Mouse (Mus musculus): ENCODE measurements at regions not wholly inside any gene's neighbourhood (a gene's known extent, or its start where the extent isn't known, plus 50 kb on each side); places are given as distances from the start of the nearest gene placed in this dataset.

- no peak overlapping the region for H3K4me3 ChIP-seq (ENCODE audit: insufficient read depth, low read length)
- no peak overlapping the region for H3K27ac ChIP-seq (ENCODE audit: insufficient read depth, low read length)
- TF ChIP-seq POLR2A (IDR thresholded peaks at IDR 0.05; ENCODE audit: low read depth, low read length): no peak
- H3K4me1 ChIP-seq (ENCODE audit: control insufficient read depth, insufficient read depth, low read length): no peaks in the 10 kb centered on the region
Measured at GRCm38 (mm10) chr1:164552658-164553057, 94.5 kb upstream of the Atp1b1 start.

DNA sequence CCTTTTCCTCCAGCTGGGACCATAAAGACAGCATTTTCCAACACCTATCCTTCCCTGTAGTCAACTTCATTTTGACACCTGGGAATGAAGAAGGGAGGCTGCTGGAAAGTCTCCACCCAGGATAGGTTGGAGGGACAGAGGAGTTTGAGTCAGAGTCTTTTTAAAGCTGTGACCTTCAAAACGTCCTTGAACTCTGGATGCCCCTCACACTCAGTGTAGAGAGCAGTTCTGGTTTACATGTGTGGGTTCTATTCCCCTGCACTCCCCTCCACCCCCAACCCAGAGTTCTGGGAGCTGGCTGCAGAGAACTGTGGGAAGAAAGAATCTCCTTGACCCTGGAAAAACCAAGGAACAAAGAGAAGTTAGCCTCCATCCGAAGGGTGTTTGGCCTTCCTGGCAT is 92.9 kb upstream of the Atp1b1 start:
- no peak for TF ChIP-seq POLR2A (IDR thresholded peaks at IDR 0.05; ENCODE audit: low read depth, low read length)
- no peak for TF ChIP-seq CTCF (IDR thresholded peaks at IDR 0.05; ENCODE audit: borderline replicate concordance, insufficient read depth, low read length)
- H3K27ac ChIP-seq (ENCODE audit: insufficient read depth, low read length): no peak overlapping the region

DNA sequence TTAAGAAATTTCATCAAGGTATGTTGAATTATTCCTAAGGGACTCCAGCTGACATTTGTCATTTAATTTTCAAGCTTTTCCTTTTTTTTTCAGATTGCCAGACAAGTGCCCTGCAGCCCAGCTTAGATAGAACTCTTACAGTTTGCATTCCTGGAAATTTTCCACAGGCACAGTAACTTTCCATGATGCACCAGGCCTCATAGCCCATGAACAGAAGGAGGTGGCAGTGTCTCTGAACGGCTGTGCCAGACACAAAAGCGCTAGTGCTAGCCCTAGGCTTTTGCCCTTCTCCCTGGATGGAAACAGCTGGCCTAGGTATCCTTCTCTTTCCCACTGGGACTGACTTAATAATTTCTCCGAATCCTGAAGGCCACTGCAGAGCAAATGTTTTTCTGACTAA is 92.4 kb upstream of the Atp1b1 start:
- Histone ChIP-seq H3K4me3 (ENCODE audit: insufficient read depth, low read length) (no peak overlapping the region), H3K4me1 (ENCODE audit: control insufficient read depth, insufficient read depth, low read length) (no peaks in the 10 kb centered on the region), H3K27ac (ENCODE audit: insufficient read depth, low read length) (no peak overlapping the region)
- TF ChIP-seq CTCF (IDR thresholded peaks at IDR 0.05; ENCODE audit: borderline replicate concordance, insufficient read depth, low read length) (no peak), POLR2A (IDR thresholded peaks at IDR 0.05; ENCODE audit: low read depth, low read length) (no peak)

More for the DNA sequence above, 92.9 kb upstream of the Atp1b1 start:
- Histone ChIP-seq H3K4me3 (ENCODE audit: insufficient read depth, low read length) (no peak overlapping the region), H3K4me1 (ENCODE audit: control insufficient read depth, insufficient read depth, low read length) (no peaks in the 10 kb centered on the region)

DNA sequence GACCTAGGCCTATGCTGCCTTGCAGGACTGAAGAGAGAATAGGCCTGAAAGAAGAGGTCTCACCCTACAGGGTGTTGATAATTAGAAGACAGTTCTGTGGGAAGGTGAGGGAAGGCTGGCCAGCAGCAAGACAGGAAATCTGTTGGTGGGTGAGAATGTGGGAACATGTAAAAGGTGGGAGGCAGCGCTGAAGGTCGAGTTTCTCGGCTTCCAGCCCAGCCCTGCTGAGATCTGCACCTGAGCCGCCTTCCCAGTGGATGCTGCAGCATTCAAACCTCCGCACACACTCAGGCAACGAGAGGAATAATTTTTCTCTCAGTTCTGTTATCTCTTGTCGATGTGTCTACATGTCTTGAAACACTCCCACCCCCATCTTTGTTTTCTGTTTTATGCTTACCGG is 89.9 kb upstream of the Atp1b1 start:
- TF ChIP-seq CTCF (IDR thresholded peaks at IDR 0.05; ENCODE audit: borderline replicate concordance, insufficient read depth, low read length): no peak
- TF ChIP-seq POLR2A (IDR thresholded peaks at IDR 0.05; ENCODE audit: low read depth, low read length): no peak
- no peaks in the 10 kb centered on the region for H3K4me1 ChIP-seq (ENCODE audit: control insufficient read depth, insufficient read depth, low read length)
- H3K27ac ChIP-seq (ENCODE audit: insufficient read depth, low read length): no peak overlapping the region
- H3K4me3 ChIP-seq (ENCODE audit: insufficient read depth, low read length): no peak overlapping the region

- Histone ChIP-seq H3K4me1 (ENCODE audit: control insufficient read depth, insufficient read depth, low read length) (no peaks in the 10 kb centered on the region), H3K4me3 (ENCODE audit: insufficient read depth, low read length) (no peak overlapping the region), H3K27ac (ENCODE audit: insufficient read depth, low read length) (no peak overlapping the region)
- TF ChIP-seq CTCF (IDR thresholded peaks at IDR 0.05; ENCODE audit: borderline replicate concordance, insufficient read depth, low read length) (no peak), POLR2A (IDR thresholded peaks at IDR 0.05; ENCODE audit: low read depth, low read length) (no peak)
Measured at GRCm38 (mm10) chr1:164545843-164546242, 87.7 kb upstream of the Atp1b1 start.

DNA sequence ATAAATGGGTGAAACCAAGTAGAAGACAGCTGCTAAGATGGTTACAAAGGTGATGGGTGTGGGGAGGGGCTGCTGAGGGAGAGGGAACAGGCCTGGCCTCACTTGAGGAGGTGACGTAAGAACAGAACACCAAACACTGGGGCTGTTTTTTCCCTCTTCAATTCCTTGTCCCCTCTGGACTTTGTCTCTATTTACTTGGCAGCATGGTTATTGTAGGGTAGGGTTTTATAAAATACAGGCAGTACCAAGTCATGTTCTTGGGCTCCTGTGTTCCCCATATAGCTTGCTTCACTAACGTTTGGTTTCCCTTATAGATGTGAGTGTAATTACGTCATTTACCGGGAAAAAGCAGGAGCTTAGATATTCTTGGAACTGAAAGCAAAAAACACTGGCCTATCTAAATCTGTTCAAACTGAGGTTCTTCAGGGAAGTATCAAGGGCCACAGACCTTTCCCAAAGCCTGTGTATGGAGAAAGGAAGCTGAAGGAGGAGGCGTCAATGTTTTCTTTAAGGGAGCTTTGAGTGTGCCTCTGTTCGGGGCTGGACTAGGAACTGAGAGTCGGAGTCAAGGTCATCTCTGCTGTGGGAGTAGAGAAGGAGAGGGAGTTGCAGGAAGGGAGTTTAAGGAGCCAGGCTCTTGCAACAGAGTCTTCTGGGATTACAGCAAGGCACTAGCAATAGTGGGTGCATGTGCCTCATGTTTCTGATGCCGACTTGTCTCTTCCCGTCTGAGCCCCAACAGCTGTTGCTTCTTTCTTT is 85.1 kb upstream of the Atp1b1 start:
- Histone ChIP-seq H3K27ac (ENCODE audit: insufficient read depth, low read length) (no peak overlapping the region), H3K4me1 (ENCODE audit: control insufficient read depth, insufficient read depth, low read length) (no peaks in the 10 kb centered on the region), H3K4me3 (ENCODE audit: insufficient read depth, low read length) (no peak overlapping the region)
- TF ChIP-seq CTCF (IDR thresholded peaks at IDR 0.05; ENCODE audit: borderline replicate concordance, insufficient read depth, low read length) (no peak), POLR2A (IDR thresholded peaks at IDR 0.05; ENCODE audit: low read depth, low read length) (no peak)

DNA sequence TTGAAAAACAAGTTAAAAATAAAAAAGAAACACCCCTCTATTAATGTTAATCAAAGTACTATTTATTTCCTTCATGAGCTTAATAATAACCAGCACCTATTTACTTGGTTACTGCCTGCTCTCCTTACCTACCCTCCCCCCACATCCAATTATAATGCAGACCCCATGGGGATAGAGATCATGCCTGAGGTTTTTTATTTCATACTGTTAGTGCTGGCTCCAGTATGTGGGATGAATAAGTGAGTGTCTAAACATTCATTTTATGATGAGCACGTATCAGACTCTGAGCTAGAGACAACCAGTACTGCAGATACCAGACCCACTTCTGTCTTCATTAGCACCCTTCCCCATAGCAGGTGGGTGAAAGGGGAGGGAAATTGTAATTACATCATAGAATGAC is 83.6 kb upstream of the Atp1b1 start:
- Histone ChIP-seq H3K4me3 (ENCODE audit: insufficient read depth, low read length) (no peak overlapping the region), H3K4me1 (ENCODE audit: control insufficient read depth, insufficient read depth, low read length) (no peaks in the 10 kb centered on the region), H3K27ac (ENCODE audit: insufficient read depth, low read length) (no peak overlapping the region)
- TF ChIP-seq POLR2A (IDR thresholded peaks at IDR 0.05; ENCODE audit: low read depth, low read length): no peak
- TF ChIP-seq CTCF (IDR thresholded peaks at IDR 0.05; ENCODE audit: borderline replicate concordance, insufficient read depth, low read length): no peak

DNA sequence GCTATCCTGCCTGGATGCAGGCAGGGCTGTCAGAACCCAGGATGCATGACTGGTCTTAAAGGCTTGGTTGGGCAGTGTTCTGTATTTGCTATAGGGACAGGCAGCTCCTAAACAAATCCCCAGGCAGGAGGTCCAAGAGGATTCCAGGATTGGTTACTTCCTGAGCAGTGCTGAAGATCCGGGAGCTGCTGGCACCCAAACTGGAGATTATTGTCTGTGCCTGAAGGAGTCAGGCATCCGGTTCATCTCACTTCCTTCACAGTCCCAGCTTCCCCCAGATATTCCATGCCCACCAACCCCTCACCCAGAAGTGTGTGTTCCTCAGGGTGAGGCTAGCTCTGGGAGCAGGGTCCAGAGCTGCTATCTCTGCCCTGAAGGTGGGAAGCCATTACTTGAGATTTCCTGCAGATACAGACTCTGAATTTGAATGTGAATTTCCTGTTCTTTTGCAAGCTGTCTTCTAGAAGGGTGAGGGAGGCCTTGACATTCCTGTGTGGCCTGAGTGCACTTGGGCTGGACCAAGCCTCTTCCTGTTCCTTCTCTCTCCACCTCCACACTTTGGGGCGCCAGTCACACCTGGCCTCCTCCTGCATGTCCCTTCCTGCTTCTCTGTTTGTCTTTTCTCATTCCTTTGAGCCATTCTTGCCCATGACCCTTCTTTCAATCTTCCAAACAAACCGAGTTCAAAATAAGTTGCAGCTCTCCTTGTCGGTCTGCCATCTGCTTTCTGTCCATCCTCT is 80.3 kb upstream of the Atp1b1 start:
- H3K4me1 ChIP-seq (ENCODE audit: control insufficient read depth, insufficient read depth, low read length): no peaks in the 10 kb centered on the region
- no peak overlapping the region for H3K4me3 ChIP-seq (ENCODE audit: insufficient read depth, low read length)
- H3K27ac ChIP-seq (ENCODE audit: insufficient read depth, low read length): no peak overlapping the region
- no peak for TF ChIP-seq CTCF (IDR thresholded peaks at IDR 0.05; ENCODE audit: borderline replicate concordance, insufficient read depth, low read length)
- TF ChIP-seq POLR2A (IDR thresholded peaks at IDR 0.05; ENCODE audit: low read depth, low read length): no peak

DNA sequence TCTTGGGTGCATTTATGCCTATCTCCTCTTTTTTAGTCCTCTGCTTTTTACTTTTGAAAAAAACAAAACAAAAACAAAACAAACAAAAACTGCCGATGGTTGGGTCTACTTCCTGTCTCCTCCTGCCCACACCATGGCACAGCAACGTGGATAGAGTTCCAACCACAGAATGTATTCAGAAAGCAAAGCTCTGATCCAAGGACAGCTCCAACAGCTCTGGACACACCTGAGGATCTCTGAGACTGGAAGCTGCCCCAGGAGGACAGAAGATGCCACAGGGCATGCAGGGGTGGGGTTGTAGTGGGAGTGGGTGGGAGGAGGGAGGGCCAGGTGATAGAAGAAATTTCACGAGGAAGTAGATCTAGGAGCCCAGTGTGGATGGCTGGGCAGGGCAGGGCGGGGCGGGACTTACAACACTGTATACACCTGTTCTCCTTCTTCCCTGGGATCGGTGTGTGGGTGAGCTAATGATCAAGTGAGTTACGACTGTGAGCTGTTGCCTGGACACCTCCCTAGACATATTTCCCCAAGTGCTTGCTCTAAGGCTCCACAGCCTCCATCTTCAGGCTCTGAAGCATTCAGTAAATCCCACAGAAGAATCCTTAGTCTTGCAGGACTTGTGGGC is 79.3 kb upstream of the Atp1b1 start:
- no peak overlapping the region for H3K27ac ChIP-seq (ENCODE audit: insufficient read depth, low read length)
- no peak for TF ChIP-seq CTCF (IDR thresholded peaks at IDR 0.05; ENCODE audit: borderline replicate concordance, insufficient read depth, low read length)
- TF ChIP-seq POLR2A (IDR thresholded peaks at IDR 0.05; ENCODE audit: low read depth, low read length): no peak
- H3K4me3 ChIP-seq (ENCODE audit: insufficient read depth, low read length): no peak overlapping the region
- H3K4me1 ChIP-seq (ENCODE audit: control insufficient read depth, insufficient read depth, low read length): no peaks in the 10 kb centered on the region

- no peaks in the 10 kb centered on the region for H3K4me1 ChIP-seq (ENCODE audit: control insufficient read depth, insufficient read depth, low read length)
- TF ChIP-seq POLR2A (IDR thresholded peaks at IDR 0.05; ENCODE audit: low read depth, low read length): no peak
- no peak for TF ChIP-seq CTCF (IDR thresholded peaks at IDR 0.05; ENCODE audit: borderline replicate concordance, insufficient read depth, low read length)
- no peak overlapping the region for H3K27ac ChIP-seq (ENCODE audit: insufficient read depth, low read length)
- no peak overlapping the region for H3K4me3 ChIP-seq (ENCODE audit: insufficient read depth, low read length)
Measured at GRCm38 (mm10) chr1:164532196-164532595, 74.0 kb upstream of the Atp1b1 start.
